Mouse (Mus musculus): ENCODE results near the gene Fitm2. TPM values are rescaled to one million over a fixed set of nuclear protein-coding genes. Genes with fewer than 3 reads are reported as not detected.

Fitm2 gene
- total and polyA plus RNA-seq, 3 experiments, result 6.6 to 60.9 (median 10.6) TPM

GRCm38 (mm10) chr2:163487360-163487759, 14.9 kb upstream of the Fitm2 start:
- TF ChIP-seq POLR2AphosphoS2 (IDR thresholded peaks at IDR 0.05; ENCODE audit: low read length), result no peak
- no peak for TF ChIP-seq TAL1 (IDR thresholded peaks at IDR 0.05; ENCODE audit: low read length)
- no peak for TF ChIP-seq RCOR1 (IDR thresholded peaks at IDR 0.05; ENCODE audit: low read depth, low read length)
- TF ChIP-seq SIN3A (IDR thresholded peaks at IDR 0.05; ENCODE audit: low read length), result no peak
- no peak for TF ChIP-seq TCF12 (IDR thresholded peaks at IDR 0.05; ENCODE audit: low read depth, low read length)
- TF ChIP-seq ZMIZ1 (IDR thresholded peaks at IDR 0.05; ENCODE audit: low read depth, low read length), result no peak
- no peak for TF ChIP-seq CHD2 (IDR thresholded peaks at IDR 0.05; ENCODE audit: low read length)
- no peak for TF ChIP-seq UBTF (IDR thresholded peaks at IDR 0.05; ENCODE audit: borderline replicate concordance, insufficient read depth, low read depth, low read length)
- TF ChIP-seq E2F4 (IDR thresholded peaks at IDR 0.05; ENCODE audit: borderline replicate concordance, low read depth, low read length), result no peak
- no peak for TF ChIP-seq MEF2A (IDR thresholded peaks at IDR 0.05; ENCODE audit: extremely low read depth, insufficient replicate concordance, low read depth, low read length, poor library complexity, severe bottlenecking)
- Histone ChIP-seq H3K79me2 (ENCODE audit: control insufficient read depth, insufficient read depth, low read length, poor library complexity) (no peaks in the 10 kb centered on the region), H3K9ac (ENCODE audit: control insufficient read depth, low read depth, low read length, poor library complexity, severe bottlenecking) (no peak overlapping the region), H3K4me1 (ENCODE audit: control insufficient read depth in 1 of 2, insufficient read depth in 2 of 2, low read length in 2 of 2) (no peaks in the 10 kb centered on the region), H3K27ac (ENCODE audit: control insufficient read depth, low read depth, low read length) (no peak overlapping the region), H3K9me3 (replicated peaks; ENCODE audit: insufficient read depth, low read length) (no peaks in the 10 kb centered on the region), H3K4me3 (ENCODE audit: control insufficient read depth in 1 of 2, insufficient read depth in 1 of 2, low read depth in 2 of 2, low read length in 2 of 2) (no peak overlapping the region), H3K36me3 (ENCODE audit: control insufficient read depth in 1 of 2, insufficient read depth in 2 of 2, low read length in 2 of 2) (no peaks in the 10 kb centered on the region), H3K27me3 (ENCODE audit: control insufficient read depth in 1 of 2, insufficient read depth in 2 of 2, low read length in 2 of 2) (peaks cover 14 to 17% of the 10 kb centered on the region in 2 experiments)
- no peak for DNase-seq (ENCODE audit: low read depth, low spot score)

GRCm38 (mm10) chr2:163481539-163482029, 9.2 kb upstream of the Fitm2 start:
- Histone ChIP-seq H3K4me1 (ENCODE audit: control insufficient read depth in 1 of 2, insufficient read depth in 2 of 2, low read length in 2 of 2) (no peaks in the 10 kb centered on the region), H3K27ac (ENCODE audit: control insufficient read depth, low read depth, low read length) (no peak overlapping the region), H3K4me3 (ENCODE audit: control insufficient read depth in 1 of 2, insufficient read depth in 1 of 2, low read depth in 2 of 2, low read length in 2 of 2) (no peak overlapping the region), H3K36me3 (ENCODE audit: control insufficient read depth in 1 of 2, insufficient read depth in 2 of 2, low read length in 2 of 2) (no peaks in the 10 kb centered on the region), H3K9ac (ENCODE audit: control insufficient read depth, low read depth, low read length, poor library complexity, severe bottlenecking) (no peak overlapping the region), H3K9me3 (replicated peaks; ENCODE audit: insufficient read depth, low read length) (no peaks in the 10 kb centered on the region), H3K79me2 (ENCODE audit: control insufficient read depth, insufficient read depth, low read length, poor library complexity) (no peaks in the 10 kb centered on the region), H3K27me3 (ENCODE audit: control insufficient read depth in 1 of 2, insufficient read depth in 2 of 2, low read length in 2 of 2) (peaks cover 10 to 11% of the 10 kb centered on the region in 2 experiments)
- TF ChIP-seq POLR2A (IDR thresholded peaks at IDR 0.05; ENCODE audit: control insufficient read depth in 1 of 2, insufficient read depth in 1 of 2, low read depth in 1 of 2, low read length in 2 of 2, poor library complexity in 1 of 2), result no peak
- TF ChIP-seq ELF1 (IDR thresholded peaks at IDR 0.05; ENCODE audit: low read depth, low read length), result no peak
- TF ChIP-seq GATA1 (IDR thresholded peaks at IDR 0.05; ENCODE audit: low read depth, low read length), result no peak
- no peak for TF ChIP-seq POLR2AphosphoS5 (IDR thresholded peaks at IDR 0.05; ENCODE audit: borderline replicate concordance, low read depth, low read length)
- no peak for TF ChIP-seq TBP (IDR thresholded peaks at IDR 0.05; ENCODE audit: low read depth, low read length)
- no peak for TF ChIP-seq USF2 (IDR thresholded peaks at IDR 0.05; ENCODE audit: borderline replicate concordance in 1 of 2, insufficient read depth in 1 of 2, low read depth in 1 of 2, low read length in 2 of 2)
- TF ChIP-seq HCFC1 (IDR thresholded peaks at IDR 0.05; ENCODE audit: low read depth, low read length), result no peak
- no peak for TF ChIP-seq RCOR1 (IDR thresholded peaks at IDR 0.05; ENCODE audit: low read depth, low read length)
- TF ChIP-seq KAT2A (conservative IDR thresholded peaks at IDR 0.05; ENCODE audit: low read depth, low read length), result no peak
- TF ChIP-seq MYB (IDR thresholded peaks at IDR 0.05; ENCODE audit: low read depth, low read length), result no peak
- no peak for TF ChIP-seq UBTF (IDR thresholded peaks at IDR 0.05; ENCODE audit: borderline replicate concordance, insufficient read depth, low read depth, low read length)
- TF ChIP-seq MYC (IDR thresholded peaks at IDR 0.05; ENCODE audit: low read depth, low read length), result no peak
- TF ChIP-seq SIN3A (IDR thresholded peaks at IDR 0.05; ENCODE audit: low read length), result no peak
- no peak for TF ChIP-seq MAFK (IDR thresholded peaks at IDR 0.05; ENCODE audit: borderline replicate concordance, low read depth, low read length)
- no peak for TF ChIP-seq ZNF384 (IDR thresholded peaks at IDR 0.05; ENCODE audit: low read depth, low read length)
- TF ChIP-seq CHD2 (IDR thresholded peaks at IDR 0.05; ENCODE audit: low read length), result no peak
- no peak for TF ChIP-seq POLR2AphosphoS2 (IDR thresholded peaks at IDR 0.05; ENCODE audit: low read length)
- TF ChIP-seq NRF1 (IDR thresholded peaks at IDR 0.05; ENCODE audit: insufficient read depth, low read depth, low read length, poor library complexity, severe bottlenecking), result no peak
- TF ChIP-seq EP300 (IDR thresholded peaks at IDR 0.05; ENCODE audit: low read depth in 1 of 2, low read length in 2 of 2), result no peak
- no peak for TF ChIP-seq ETS1 (IDR thresholded peaks at IDR 0.05; ENCODE audit: low read depth, low read length)
- DNase-seq (ENCODE audit: low read depth, low spot score), result no peak
